Mouse (Mus musculus) neural tube, embryonic 14.5 days (tissue): ENCODE results near the gene Epsti1. TPM values are rescaled to one million over a fixed set of nuclear protein-coding genes. Genes with fewer than 3 reads are reported as not detected.

Experiments
- ATAC-seq: fragments of 200-750 bp; cut with Nextera tagmentation; 2 replicates; pipeline ENCODE4 v1.8.0; 2017; ENCODE audit warnings: low read depth, mild to moderate bottlenecking, moderate TSS enrichment, moderate library complexity
- H3K27ac ChIP-seq: fragments of 300-500 bp; sonication (generic); 2 replicates; pipeline ENCODE4 v1.5.1; 2014; ENCODE audit warnings: low read depth, mild to moderate bottlenecking, control low read depth, low read length, moderate library complexity, mixed read lengths
- H3K27me3 ChIP-seq: fragments of 300-500 bp; sonication (generic); 2 replicates; pipeline ENCODE4 v1.6.1; 2014; ENCODE audit warnings: low read length; ENCODE audit not compliant: control insufficient read depth, insufficient read depth
- H3K36me3 ChIP-seq: fragments of 300-500 bp; sonication (generic); 2 replicates; pipeline ENCODE4 v1.6.1; 2014; ENCODE audit warnings: low read length, mixed read lengths; ENCODE audit not compliant: control insufficient read depth, insufficient read depth
- H3K4me1 ChIP-seq: fragments of 300-500 bp; sonication (generic); 2 replicates; pipeline ENCODE4 v1.6.1; 2014; ENCODE audit warnings: low read length; ENCODE audit not compliant: control insufficient read depth, insufficient read depth
- H3K4me2 ChIP-seq: fragments of 300-500 bp; sonication (generic); 2 replicates; pipeline ENCODE4 v1.6.1; 2014; ENCODE audit warnings: mild to moderate bottlenecking, low read depth, low read length, control low read depth
- H3K4me3 ChIP-seq: fragments of 300-500 bp; sonication (generic); 2 replicates; pipeline ENCODE4 v1.5.1; 2014; ENCODE audit warnings: low read depth, low read length, control low read depth, mixed read lengths
- H3K9ac ChIP-seq: fragments of 300-500 bp; sonication (generic); replicated peaks from 2 replicates; pipeline ENCODE4 v1.6.1; 2014; ENCODE audit warnings: low read depth, mild to moderate bottlenecking, control low read depth, low read length, mixed read lengths
- H3K9me3 ChIP-seq: fragments of 300-500 bp; sonication (generic); 2 replicates; pipeline ENCODE4 v1.6.1; 2016; ENCODE audit warnings: low read length; ENCODE audit not compliant: control insufficient read depth
- WGBS: fragments of 180-500 bp; shearing (Covaris S2); extraction: QIAGEN DNeasy Blood & Tissue Kit; methylation state at CpG from one replicate; pipeline ENCODE4 v1.1.7; 2014; 5-methylcytosine and 5-hydroxymethylcytosine counted together
- polyA plus RNA-seq: library from polyadenylated mRNA; unstranded; fragments of >200 nt; fragmentation: Nextera tagmentation; extraction: Ambion mirVana; gene quantifications from 2 replicates; pipeline ENCODE4 v1.2.1, GENCODE M21; 2014

Epsti1 gene
- polyA plus RNA-seq, 1 experiment from 2014 or later, result 0.21 TPM

DNA sequence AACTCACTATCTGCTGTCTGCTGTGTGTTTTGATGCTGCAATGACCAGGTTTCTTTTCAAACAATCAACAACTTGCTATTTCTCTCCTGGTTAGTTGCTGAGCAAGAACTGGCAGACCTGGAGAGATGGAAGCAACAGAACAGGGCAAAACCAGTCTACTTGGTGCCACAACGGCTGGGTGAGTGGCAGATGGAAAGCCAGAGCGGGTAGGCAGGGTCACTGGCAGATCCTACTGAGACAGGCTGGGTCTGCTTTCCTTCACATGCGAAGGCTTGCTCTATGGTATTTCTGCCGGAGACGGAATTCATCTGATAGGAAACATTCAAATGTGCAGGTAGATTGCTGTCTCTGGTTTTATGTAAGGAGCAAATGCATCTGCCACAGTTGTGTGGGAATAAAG is 24.6 kb downstream of the Epsti1 start:
- Histone ChIP-seq H3K27ac (no peak overlapping the region), H3K9ac (no peak overlapping the region), H3K27me3 (no peaks in the 10 kb centered on the region), H3K36me3 (no peaks in the 10 kb centered on the region), H3K4me2 (no peak overlapping the region), H3K4me3 (no peak overlapping the region), H3K4me1 (no peaks in the 10 kb centered on the region), H3K9me3 (no peaks in the 10 kb centered on the region)
- no peak for ATAC-seq
- 90% methylated on average over 5 of the region's 5 CpGs for WGBS

DNA sequence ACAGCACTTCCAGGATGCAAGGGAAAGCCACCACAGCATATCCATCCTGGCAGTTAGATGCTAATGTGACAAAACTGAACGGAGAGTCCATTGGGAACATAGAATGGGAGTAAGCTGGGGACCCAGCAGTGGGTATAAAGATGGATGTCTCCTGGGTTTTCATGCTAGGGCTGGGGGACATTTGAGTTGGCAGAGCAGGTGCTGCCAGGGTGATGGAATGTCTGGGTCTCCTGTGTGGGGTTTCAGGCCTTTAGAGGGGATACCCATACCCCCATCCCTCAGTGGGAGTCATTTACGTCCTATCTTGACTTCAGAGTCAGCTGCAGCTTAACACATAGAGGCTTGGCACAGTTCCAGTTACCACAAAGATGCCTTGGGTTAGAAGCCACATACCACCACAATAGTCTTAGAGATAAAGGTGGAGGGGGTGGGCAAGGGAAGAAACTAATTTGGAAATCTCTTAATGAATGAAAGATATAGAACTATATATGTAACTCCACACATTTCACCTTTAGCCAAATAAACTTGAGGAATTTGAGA is 25.2 kb downstream of the Epsti1 start:
- ATAC-seq, result no peak
- Histone ChIP-seq H3K4me1 (no peaks in the 10 kb centered on the region), H3K36me3 (no peaks in the 10 kb centered on the region)

DNA sequence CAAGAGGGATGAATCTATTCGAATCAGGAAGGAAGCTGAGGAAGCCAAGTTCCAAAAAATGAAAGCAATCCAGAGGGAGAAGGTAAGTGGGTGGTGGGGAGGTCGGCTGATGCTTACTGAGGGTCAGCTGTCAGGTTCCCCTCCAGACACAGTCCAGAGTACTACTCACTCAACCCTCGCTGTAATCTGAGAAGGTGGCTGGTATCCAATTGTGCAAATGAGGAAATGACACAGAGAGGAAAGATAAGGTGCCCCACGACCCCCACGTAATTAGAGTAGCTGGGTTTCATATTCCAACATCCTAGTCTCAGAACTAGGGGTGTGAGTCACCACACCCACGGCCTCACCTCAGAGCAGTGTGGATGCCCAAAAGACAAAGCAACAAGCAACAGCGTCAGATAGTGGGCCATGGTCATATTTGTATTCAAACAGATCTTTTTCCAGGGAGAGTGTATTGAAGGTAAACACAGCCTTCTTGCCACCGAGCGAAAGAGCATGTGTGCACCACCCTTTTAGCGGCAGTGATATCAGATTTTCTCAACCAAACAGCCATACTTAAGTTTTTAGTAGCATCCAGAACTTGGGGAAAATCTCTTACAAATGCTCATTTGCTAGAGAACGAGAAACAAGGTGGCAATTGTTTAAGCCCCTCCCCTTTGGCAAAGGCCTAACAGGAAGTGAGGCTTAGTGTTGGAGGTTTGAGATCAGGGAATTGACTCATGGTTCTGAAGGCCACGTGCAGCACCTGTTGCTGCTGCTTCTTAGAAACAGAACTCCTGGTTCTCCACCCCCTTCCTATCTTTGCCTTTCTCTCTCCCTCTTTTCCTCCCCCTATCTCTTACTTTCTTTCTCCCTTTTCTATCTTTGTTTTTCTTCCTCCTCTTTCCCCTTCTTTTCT is 28.4 kb downstream of the Epsti1 start:
- Histone ChIP-seq H3K27ac (no peak overlapping the region), H3K4me1 (no peaks in the 10 kb centered on the region), H3K9me3 (no peaks in the 10 kb centered on the region), H3K27me3 (no peaks in the 10 kb centered on the region), H3K4me3 (no peak overlapping the region), H3K36me3 (no peaks in the 10 kb centered on the region), H3K4me2 (no peak overlapping the region), H3K9ac (no peak overlapping the region)
- no peak for ATAC-seq
- WGBS, result 72% methylated on average over 12 of the region's 12 CpGs

More for the DNA sequence above, 25.2 kb downstream of the Epsti1 start:
- no peaks in the 10 kb centered on the region for H3K9me3 ChIP-seq
- no peak overlapping the region for H3K4me2 ChIP-seq
- H3K27me3 ChIP-seq, result no peaks in the 10 kb centered on the region
- WGBS, result 44% methylated on average over 2 of the region's 2 CpGs
- no peak overlapping the region for H3K4me3 ChIP-seq
- H3K9ac ChIP-seq, result no peak overlapping the region
- no peak overlapping the region for H3K27ac ChIP-seq

DNA sequence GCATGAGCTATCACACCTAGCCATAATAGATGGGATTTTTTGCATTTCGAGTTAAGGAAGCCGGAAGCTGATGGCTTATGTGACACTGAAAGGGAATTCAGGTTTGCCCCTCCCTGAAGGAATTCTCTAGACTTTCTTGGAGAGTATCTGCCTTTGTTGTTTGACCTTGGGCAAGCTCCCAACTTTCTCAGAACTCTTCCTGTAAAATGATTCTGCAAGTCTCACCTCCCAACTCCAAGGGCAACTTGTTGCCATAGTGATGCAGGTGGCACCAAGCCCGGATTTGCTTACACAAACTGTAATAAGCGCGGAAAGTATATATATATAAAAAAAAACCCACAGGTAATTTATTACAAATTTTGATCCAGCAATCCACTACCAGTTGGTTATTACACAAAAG is 29.2 kb downstream of the Epsti1 start:
- no peaks in the 10 kb centered on the region for H3K9me3 ChIP-seq
- H3K27me3 ChIP-seq, result no peaks in the 10 kb centered on the region
- H3K27ac ChIP-seq, result no peak overlapping the region
- no peak overlapping the region for H3K9ac ChIP-seq
- H3K4me1 ChIP-seq, result no peaks in the 10 kb centered on the region
- no peak for ATAC-seq
- no peak overlapping the region for H3K4me2 ChIP-seq
- H3K36me3 ChIP-seq, result no peaks in the 10 kb centered on the region
- 91% methylated on average over 5 of the region's 5 CpGs for WGBS
- no peak overlapping the region for H3K4me3 ChIP-seq

DNA sequence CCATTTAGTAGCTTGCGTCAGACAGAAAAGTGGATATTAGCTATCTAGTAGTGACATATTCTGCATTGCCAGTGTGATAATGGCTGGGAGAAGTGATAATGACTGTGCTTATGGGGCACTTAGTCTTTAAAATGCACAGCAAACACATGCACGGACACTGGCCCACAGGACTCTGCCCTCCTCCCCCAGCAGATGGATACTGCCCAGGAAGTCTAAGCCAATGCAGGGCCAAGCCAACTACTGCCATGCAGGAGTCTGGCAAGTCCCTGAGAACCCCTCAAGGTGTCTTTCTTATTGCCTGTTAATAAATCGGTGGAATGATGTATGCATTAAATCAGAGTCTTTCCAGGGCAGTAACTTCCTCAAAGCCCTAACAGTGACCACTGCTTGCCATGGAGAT is 30.4 kb downstream of the Epsti1 start:
- Histone ChIP-seq H3K4me3 (no peak overlapping the region), H3K9ac (no peak overlapping the region), H3K4me2 (no peak overlapping the region), H3K27me3 (no peaks in the 10 kb centered on the region), H3K9me3 (no peaks in the 10 kb centered on the region), H3K36me3 (no peaks in the 10 kb centered on the region), H3K27ac (no peak overlapping the region), H3K4me1 (no peaks in the 10 kb centered on the region)
- WGBS, result 86% methylated on average over 3 of the region's 3 CpGs
- ATAC-seq, result no peak

DNA sequence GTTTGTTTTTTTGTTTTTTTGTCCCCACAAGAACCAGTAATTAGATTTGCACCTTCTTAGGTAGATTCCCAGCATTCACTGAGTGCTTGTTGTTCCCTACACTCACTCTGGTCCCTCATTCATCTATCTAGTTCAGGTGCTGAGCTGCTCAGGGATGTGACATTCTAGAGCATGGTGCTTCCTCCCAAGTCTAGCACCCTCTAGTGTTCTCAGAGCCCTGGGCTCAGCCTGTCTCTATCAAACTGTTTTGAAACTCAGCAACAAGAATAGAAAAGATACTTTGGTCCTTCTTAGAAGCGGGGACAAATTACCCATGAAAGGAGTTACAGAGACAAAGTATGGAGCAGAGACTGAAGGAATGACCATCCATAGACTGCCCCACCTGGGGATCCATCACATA is 37.1 kb downstream of the Epsti1 start:
- H3K9ac ChIP-seq, result no peak overlapping the region
- H3K4me1 ChIP-seq, result no peaks in the 10 kb centered on the region
- no peak for ATAC-seq
- 100% methylated on average over 1 of the region's 1 CpGs for WGBS
- no peaks in the 10 kb centered on the region for H3K9me3 ChIP-seq
- no peaks in the 10 kb centered on the region for H3K27me3 ChIP-seq
- H3K4me2 ChIP-seq, result no peak overlapping the region
- H3K36me3 ChIP-seq, result no peaks in the 10 kb centered on the region
- H3K4me3 ChIP-seq, result no peak overlapping the region
- H3K27ac ChIP-seq, result no peak overlapping the region

DNA sequence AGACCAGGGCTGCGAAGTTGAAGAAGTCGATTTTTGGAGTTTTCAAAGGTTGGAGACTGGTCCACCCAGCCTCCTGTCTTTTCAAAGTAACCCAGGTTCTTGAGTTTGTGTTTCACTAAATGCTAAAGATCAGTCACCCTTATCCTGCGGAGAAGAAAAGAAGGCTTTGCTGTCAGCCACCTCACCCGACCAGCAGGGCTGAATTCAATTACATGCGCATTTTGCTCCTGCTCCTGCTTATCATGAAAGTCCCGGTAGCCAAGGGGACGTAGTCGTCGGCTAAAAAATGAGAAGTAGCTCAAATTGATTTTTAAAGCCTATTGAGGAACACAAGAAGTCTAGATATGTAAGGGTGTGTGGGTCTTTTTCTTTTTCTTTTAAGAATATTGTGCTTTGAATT is 38.2 kb downstream of the Epsti1 start:
- no peak overlapping the region for H3K4me3 ChIP-seq
- ATAC-seq, result no peak
- WGBS, result 29% methylated on average over 9 of the region's 9 CpGs
- H3K4me1 ChIP-seq, result no peaks in the 10 kb centered on the region
- H3K4me2 ChIP-seq, result no peak overlapping the region
- H3K27ac ChIP-seq, result no peak overlapping the region
- no peaks in the 10 kb centered on the region for H3K36me3 ChIP-seq
- H3K9ac ChIP-seq, result no peak overlapping the region
- H3K27me3 ChIP-seq, result no peaks in the 10 kb centered on the region
- no peaks in the 10 kb centered on the region for H3K9me3 ChIP-seq

DNA sequence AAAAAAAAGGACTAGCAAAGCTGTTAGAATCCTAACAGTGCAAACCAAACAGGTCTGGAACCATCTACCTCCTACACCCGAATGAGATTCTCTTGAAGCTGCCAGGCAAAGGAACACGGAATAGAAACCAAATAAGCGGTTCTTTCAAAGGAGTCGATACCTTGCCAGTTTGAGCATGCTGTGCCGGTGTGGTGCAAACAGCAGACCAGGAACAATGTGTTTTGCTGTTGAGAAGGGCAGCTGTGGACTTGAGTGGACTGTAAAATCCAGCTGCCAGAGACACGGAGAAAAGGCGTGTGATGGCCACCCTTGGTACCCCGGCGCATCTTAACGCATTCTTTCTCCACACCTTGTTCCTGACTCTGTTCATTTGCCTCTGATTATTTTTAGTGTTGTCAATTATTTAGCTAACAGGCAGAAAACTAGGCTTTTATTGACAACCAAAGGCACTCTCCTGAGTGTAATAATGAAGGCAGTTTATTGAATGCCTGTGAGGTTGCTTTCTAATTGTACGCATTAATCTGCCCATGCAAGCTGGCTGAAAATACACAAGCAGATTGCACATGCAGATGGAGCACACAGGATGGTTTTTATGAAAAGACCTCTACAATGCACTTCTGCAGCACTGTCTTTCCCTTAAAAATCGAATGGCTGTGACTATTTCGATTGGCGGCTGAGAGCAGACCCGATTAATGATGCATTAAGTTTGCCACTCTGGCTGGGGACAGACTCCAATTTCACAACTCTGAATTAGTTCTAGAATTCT is 38.9 kb downstream of the Epsti1 start:
- Histone ChIP-seq H3K9ac (no peak overlapping the region), H3K4me2 (peak overlapping the region; percentile 36), H3K27ac (peak overlapping the region; percentile 35; the same call in 1 of the 2 replicates), H3K36me3 (no peaks in the 10 kb centered on the region), H3K4me3 (no peak overlapping the region), H3K4me1 (no peaks in the 10 kb centered on the region), H3K9me3 (no peaks in the 10 kb centered on the region), H3K27me3 (no peaks in the 10 kb centered on the region)
- peak; percentile 90 for ATAC-seq
- 27% methylated on average over 15 of the region's 15 CpGs for WGBS

DNA sequence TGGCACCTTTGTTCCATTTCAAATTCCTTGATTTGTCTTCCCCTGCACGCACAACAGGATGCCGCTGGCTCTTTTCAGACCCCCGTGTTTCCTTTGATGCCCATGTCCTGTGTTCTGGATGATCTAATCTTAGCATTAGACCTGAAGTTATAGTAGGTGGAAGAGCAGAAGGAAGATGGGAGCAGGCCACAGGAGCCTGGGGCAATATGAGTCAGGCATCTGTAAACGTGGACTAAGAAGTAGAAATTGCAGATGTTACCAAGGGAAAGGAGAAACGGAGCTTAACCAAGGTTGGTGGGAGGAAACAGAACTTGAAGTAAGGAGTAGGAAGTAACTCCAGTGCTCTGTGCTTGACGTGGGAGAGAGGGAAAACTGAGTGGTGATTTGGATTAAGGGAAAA is 57.7 kb downstream of the Epsti1 start:
- ATAC-seq, result no peak
- 77% methylated on average over 6 of the region's 6 CpGs for WGBS

More for the DNA sequence above, 57.7 kb downstream of the Epsti1 start:
- Histone ChIP-seq H3K9me3 (no peaks in the 10 kb centered on the region), H3K27me3 (no peaks in the 10 kb centered on the region), H3K4me1 (no peaks in the 10 kb centered on the region), H3K27ac (no peak overlapping the region), H3K36me3 (no peaks in the 10 kb centered on the region), H3K9ac (no peak overlapping the region), H3K4me2 (no peak overlapping the region), H3K4me3 (no peak overlapping the region)
